26 mouse cellular contexts compared by ENCODE assay signal in genomic region chr11:84973661-84974060, GRCm38 (mm10). TPM values are rescaled to one million over a fixed set of nuclear protein-coding genes. Genes with fewer than 3 reads are reported as not detected.
"Had no signal": no experiment of that assay in that cellular context is flagged by ENCODE, and none has a peak within 500 bp of the region (broad histone marks: within the 10 kb centered on the region; RNA-seq: fewer than 3 reads in every experiment).

No protein-coding gene starts in this region.

- ATAC-seq: hindbrain, embryonic 16.5 days; inflammation-experienced regulatory T-cells, adult 6 months; intestine, embryonic 15.5 days; intestine, postnatal 0 days; liver, embryonic 12.5 days had no signal

- H3K4me2 ChIP-seq: heart, embryonic 11.5 days; heart, embryonic 13.5 days; heart, embryonic 15.5 days; hindbrain, embryonic 12.5 days; hindbrain, embryonic 14.5 days; intestine, embryonic 15.5 days; limb, embryonic 13.5 days; limb, embryonic 15.5 days; liver, embryonic 12.5 days had no signal

- H3K36me3 ChIP-seq: heart, embryonic 13.5 days; heart, embryonic 15.5 days; hindbrain, embryonic 10.5 days; hindbrain, embryonic 12.5 days; intestine, embryonic 15.5 days; limb, embryonic 13.5 days; limb, embryonic 15.5 days; liver, embryonic 12.5 days had no signal

- DNase-seq: gastrocnemius, postnatal 14 days; heart, postnatal 14 days; heart, postnatal 36 days; kidney, adult 18-20 months; kidney, adult 8-10 months; kidney, postnatal 10 days; kidney, postnatal 25 days; kidney, postnatal 4 days had no signal

- H3K9me3 ChIP-seq: heart, embryonic 13.5 days; heart, embryonic 15.5 days; hindbrain, embryonic 10.5 days; hindbrain, embryonic 12.5 days; intestine, embryonic 15.5 days; limb, embryonic 13.5 days; limb, embryonic 15.5 days; liver, embryonic 12.5 days had no signal

- H3K27me3 ChIP-seq: heart, embryonic 13.5 days; heart, embryonic 15.5 days; hindbrain, embryonic 12.5 days; intestine, embryonic 15.5 days; limb, embryonic 13.5 days; limb, embryonic 15.5 days had no signal

- H3K4me1 ChIP-seq: hindbrain, embryonic 12.5 days; limb, embryonic 13.5 days; limb, embryonic 15.5 days had no signal

- H3K27ac ChIP-seq: heart, embryonic 13.5 days; heart, embryonic 15.5 days; hindbrain, embryonic 10.5 days; hindbrain, embryonic 12.5 days; hindbrain, embryonic 14.5 days; intestine, embryonic 15.5 days; layer of hippocampus, adult 2 months; left cerebral cortex, adult 2 months; limb, embryonic 13.5 days; limb, embryonic 15.5 days; liver, embryonic 12.5 days; liver, embryonic 14.5 days had no signal

- H3K4me3 ChIP-seq: heart, embryonic 13.5 days; heart, embryonic 15.5 days; hindbrain, embryonic 10.5 days; hindbrain, embryonic 12.5 days; intestine, embryonic 15.5 days; layer of hippocampus, adult 2 months; left cerebral cortex, adult 2 months; limb, embryonic 13.5 days; limb, embryonic 15.5 days; liver, embryonic 12.5 days had no signal

- H3K9ac ChIP-seq: heart, embryonic 13.5 days; heart, embryonic 15.5 days; hindbrain, embryonic 12.5 days; hindbrain, embryonic 14.5 days; intestine, embryonic 15.5 days; limb, embryonic 13.5 days; limb, embryonic 15.5 days; liver, embryonic 12.5 days; liver, embryonic 14.5 days had no signal

RNA-seq across cellular contexts. Expression of gene Car4, which starts 16.1 kb away (rescaled TPM):
- total RNA-seq: granulocyte monocyte progenitor cell, adult 5-6 weeks had no signal
- polyA plus RNA-seq: inflammation-experienced regulatory T-cells, adult 6 months; limb, embryonic 15.5 days; liver, embryonic 16.5 days had no signal
